Mouse (Mus musculus) forebrain, embryonic 14.5 days (tissue): ENCODE data around the gene Olfr324. TPM values are rescaled to one million over a fixed set of nuclear protein-coding genes. Genes with fewer than 3 reads are reported as not detected.
A peak's percentile ranks its signal among the peaks of the same experiment; 100 is the strongest.

Experiments
- ATAC-seq: fragments of 200-750 bp; cut with Nextera tagmentation; 2 replicates; pipeline ENCODE4 v1.8.0; 2017; ENCODE audit warnings: mild to moderate bottlenecking, moderate library complexity
- DNase-seq: peaks from one replicate; pipeline ENCODE4 v3.0.0-alpha.2; 2015; ENCODE audit warnings: low spot score
- H3K27ac ChIP-seq: fragments of 300-500 bp; sonication (generic); 2 replicates; pipeline ENCODE4 v1.5.1; 2014; ENCODE audit warnings: low read depth, mild to moderate bottlenecking, control low read depth, low read length, moderate library complexity
- H3K27me3 ChIP-seq: fragments of 300-500 bp; sonication (generic); replicated peaks from 2 replicates; pipeline ENCODE4 v1.6.1; 2014; ENCODE audit warnings: low read length, control low read depth, mixed read lengths; ENCODE audit not compliant: control insufficient read depth, insufficient read depth
- H3K36me3 ChIP-seq: fragments of 300-500 bp; sonication (generic); 2 replicates; pipeline ENCODE4 v1.6.1; 2014; ENCODE audit warnings: low read length, control low read depth; ENCODE audit not compliant: control insufficient read depth, insufficient read depth
- H3K4me1 ChIP-seq: fragments of 300-500 bp; sonication (generic); 2 replicates; pipeline ENCODE4 v1.6.1; 2014; ENCODE audit warnings: antibody characterized with exemption, low read length, control low read depth; ENCODE audit not compliant: control insufficient read depth, insufficient read depth
- H3K4me2 ChIP-seq: fragments of 300-500 bp; sonication (generic); 2 replicates; pipeline ENCODE4 v1.6.1; 2014; ENCODE audit warnings: mild to moderate bottlenecking, control low read depth, low read length
- H3K4me3 ChIP-seq: fragments of 300-500 bp; sonication (generic); 2 replicates; pipeline ENCODE4 v1.5.1; 2014; ENCODE audit warnings: low read depth, low read length, control low read depth
- H3K9ac ChIP-seq: fragments of 300-500 bp; sonication (generic); 2 replicates; pipeline ENCODE4 v1.6.1; 2014; ENCODE audit warnings: mild to moderate bottlenecking, low read length, control low read depth, moderate library complexity
- H3K9me3 ChIP-seq: fragments of 300-500 bp; sonication (generic); replicated peaks from 2 replicates; pipeline ENCODE4 v1.6.1; 2016; ENCODE audit warnings: low read length, control low read depth, mixed read lengths; ENCODE audit not compliant: control insufficient read depth
- WGBS: fragments of 180-500 bp; shearing (Covaris S2); extraction: QIAGEN DNeasy Blood & Tissue Kit; methylation state at CpG from one replicate; pipeline ENCODE4 v1.1.7; 2014; 5-methylcytosine and 5-hydroxymethylcytosine counted together
- polyA plus RNA-seq: library from polyadenylated mRNA; unstranded; fragments of >200 nt; fragmentation: Nextera tagmentation; extraction: Ambion mirVana; gene quantifications from 2 replicates; pipeline ENCODE4 v1.2.1, GENCODE M21; 2014

The Olfr324 gene
- polyA plus RNA-seq, 1 experiment from 2014 or later = not detected

DNA sequence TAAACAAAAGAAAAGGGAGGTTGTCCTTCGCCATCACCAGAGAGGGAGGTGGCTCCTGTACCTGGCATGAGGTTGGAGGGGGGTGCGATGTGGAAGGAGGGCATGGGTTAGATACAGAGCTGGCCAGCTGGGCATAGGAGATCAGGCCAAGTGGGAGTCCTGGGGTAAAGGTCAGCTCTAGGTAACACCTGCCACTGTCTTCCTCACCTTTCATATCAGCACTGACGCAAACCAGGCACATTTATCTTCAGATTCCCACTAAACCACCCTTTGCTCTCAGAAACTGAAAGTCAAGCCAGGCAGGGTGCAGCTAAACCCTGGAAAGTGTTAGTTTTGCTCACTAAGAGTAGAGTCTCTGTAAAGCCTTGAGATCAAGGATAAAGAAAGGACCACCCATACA is 23.5 kb downstream of the Olfr324 start:
- Histone ChIP-seq H3K9me3 (no peaks in the 10 kb centered on the region), H3K4me3 (no peak overlapping the region), H3K36me3 (no peaks in the 10 kb centered on the region), H3K27me3 (no peaks in the 10 kb centered on the region), H3K4me2 (no peak overlapping the region), H3K9ac (no peak overlapping the region), H3K4me1 (no peaks in the 10 kb centered on the region), H3K27ac (no peak overlapping the region)
- 69% methylated on average over 3 of the region's 3 CpGs for WGBS
- ATAC-seq = no peak
- DNase-seq = no peak

- Histone ChIP-seq H3K4me2 (no peak overlapping the region), H3K36me3 (no peaks in the 10 kb centered on the region), H3K27me3 (no peaks in the 10 kb centered on the region), H3K27ac (no peak overlapping the region), H3K9me3 (no peaks in the 10 kb centered on the region), H3K4me3 (no peak overlapping the region), H3K9ac (no peak overlapping the region), H3K4me1 (no peaks in the 10 kb centered on the region)
- no peak for DNase-seq
- ATAC-seq = no peak
- 58% methylated on average over 6 of the region's 6 CpGs for WGBS
These were observed 23.9 kb downstream of the Olfr324 start for GRCm38 (mm10) chr11:58618793-58619192.

GRCm38 (mm10) chr11:58626146-58626545 is 31.2 kb downstream of the Olfr324 start:
- Histone ChIP-seq H3K27me3 (no peaks in the 10 kb centered on the region), H3K9ac (no peak overlapping the region), H3K4me1 (no peaks in the 10 kb centered on the region), H3K36me3 (no peaks in the 10 kb centered on the region), H3K9me3 (no peaks in the 10 kb centered on the region), H3K4me2 (no peak overlapping the region), H3K27ac (no peak overlapping the region), H3K4me3 (no peak overlapping the region)
- 42% methylated on average over 4 of the region's 4 CpGs for WGBS
- ATAC-seq = no peak
- DNase-seq = no peak

DNA sequence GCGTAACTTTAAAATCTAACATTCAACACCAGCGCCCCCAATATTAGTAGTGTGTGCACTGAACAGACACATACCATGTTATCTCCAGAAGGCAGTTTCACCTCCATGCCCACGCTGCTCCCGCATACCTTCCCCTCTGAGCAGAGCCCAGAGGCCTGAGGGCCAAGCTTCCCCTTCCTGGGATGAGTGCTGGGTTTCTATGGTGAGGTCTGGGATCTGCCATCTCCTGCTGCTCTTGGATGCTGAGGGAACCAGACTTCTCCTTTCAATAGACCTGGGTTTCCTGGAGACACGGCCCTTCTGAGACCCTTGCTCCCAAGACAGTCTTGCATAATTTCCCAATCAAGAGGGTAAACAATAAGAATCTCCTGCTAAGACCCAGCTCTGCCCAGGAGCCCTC is 35.5 kb downstream of the Olfr324 start, which contains the start of gene Olfr323:
TSS of gene Olfr323 (minus strand) at position 101 of the 400 bp plus-strand sequence.
- Histone ChIP-seq H3K4me3 (no peak within 1 kb of the TSS), H3K4me1 (no peaks in the 10 kb centered on the region), H3K27me3 (no peaks in the 10 kb centered on the region), H3K36me3 (no peaks in the 10 kb centered on the region), H3K9ac (no peak within 1 kb of the TSS), H3K27ac (no peak within 1 kb of the TSS), H3K4me2 (no peak within 1 kb of the TSS), H3K9me3 (no peaks in the 10 kb centered on the region)
- 75% methylated on average over 5 of the region's 5 CpGs for WGBS
- ATAC-seq = no peak
- no peak for DNase-seq

DNA sequence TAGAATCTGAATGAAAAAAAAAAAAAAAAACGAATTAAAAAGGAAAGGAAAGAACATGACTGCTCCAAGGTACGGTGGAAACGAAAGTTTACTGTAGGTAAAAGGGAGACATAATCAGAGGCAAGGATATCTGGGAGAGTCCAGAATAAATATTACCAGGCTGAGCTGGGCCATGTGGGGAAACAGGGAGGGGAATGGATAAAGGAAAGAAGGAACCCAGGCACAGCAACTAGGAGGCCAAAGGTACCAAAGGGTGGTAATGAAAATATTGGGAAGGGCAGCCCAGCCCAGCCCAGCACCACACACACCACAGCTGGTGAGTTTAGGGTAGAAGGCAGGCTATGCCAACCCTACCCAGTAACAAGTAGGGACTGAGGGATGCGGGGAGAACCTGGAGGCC is 40.0 kb downstream of the Olfr324 start:
- Histone ChIP-seq H3K9ac (no peak overlapping the region), H3K27ac (no peak overlapping the region), H3K4me1 (no peaks in the 10 kb centered on the region), H3K4me2 (no peak overlapping the region), H3K4me3 (no peak overlapping the region), H3K36me3 (no peaks in the 10 kb centered on the region), H3K27me3 (peaks cover 1% of the 10 kb centered on the region; the same call in 1 of the 2 replicates), H3K9me3 (no peaks in the 10 kb centered on the region)
- no peak for DNase-seq
- ATAC-seq = no peak
- 51% methylated on average over 4 of the region's 4 CpGs for WGBS

DNA sequence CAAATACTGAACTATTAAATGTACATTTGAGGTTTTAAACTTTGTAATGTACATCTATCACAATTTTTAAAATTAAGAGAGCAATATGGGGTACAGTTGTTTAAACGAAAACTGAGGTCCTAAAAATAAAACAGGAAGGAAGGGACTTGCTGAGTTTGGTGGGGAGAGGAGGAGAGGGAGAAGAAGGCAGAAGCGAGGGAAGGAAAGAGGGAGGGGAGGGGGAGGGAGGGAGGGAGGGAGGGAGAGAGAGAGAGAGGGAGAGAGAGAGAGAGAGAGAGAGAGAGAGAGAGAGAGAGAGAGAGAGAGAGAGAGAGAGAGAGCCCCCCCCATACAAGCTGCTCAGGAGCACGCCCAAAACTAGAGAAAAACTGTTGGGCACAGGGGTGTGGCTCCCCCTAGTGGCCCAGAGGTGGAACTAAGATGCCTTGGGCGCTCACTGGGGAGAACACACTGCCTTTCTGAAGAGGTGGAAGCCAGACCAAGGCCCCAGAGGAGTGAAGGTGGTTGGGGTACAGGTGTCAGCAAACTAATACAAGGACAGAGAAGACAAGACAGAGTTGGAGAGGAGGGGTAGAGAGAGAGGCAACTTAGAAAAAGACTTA is 41.6 kb downstream of the Olfr324 start:
- H3K9ac ChIP-seq = no peak overlapping the region
- H3K4me1 ChIP-seq = peaks cover 5% of the 10 kb centered on the region; the same call in 1 of the 2 replicates
- no peaks in the 10 kb centered on the region for H3K36me3 ChIP-seq
- WGBS = 20% methylated on average over 4 of the region's 4 CpGs
- H3K27me3 ChIP-seq = peaks cover 9% of the 10 kb centered on the region; the same call in 1 of the 2 replicates
- no peak overlapping the region for H3K27ac ChIP-seq
- H3K4me3 ChIP-seq = no peak overlapping the region
- peak; percentile 64 for DNase-seq
- ATAC-seq = no peak; the same call in 1 of the 2 replicates
- H3K4me2 ChIP-seq = no peak overlapping the region
- H3K9me3 ChIP-seq = no peaks in the 10 kb centered on the region

GRCm38 (mm10) chr11:58638176-58638701 is 43.3 kb downstream of the Olfr324 start:
- no peak overlapping the region for H3K27ac ChIP-seq
- H3K36me3 ChIP-seq = no peaks in the 10 kb centered on the region
- peaks cover 9% of the 10 kb centered on the region; the same call in 1 of the 2 replicates for H3K27me3 ChIP-seq
- WGBS = 69% methylated on average over 7 of the region's 7 CpGs
- ATAC-seq (no peak), DNase-seq (no peak)
- H3K4me1 ChIP-seq = peaks cover 5% of the 10 kb centered on the region; the same call in 1 of the 2 replicates
- no peak overlapping the region for H3K9ac ChIP-seq
- H3K4me3 ChIP-seq = no peak overlapping the region
- no peak overlapping the region for H3K4me2 ChIP-seq
- no peaks in the 10 kb centered on the region for H3K9me3 ChIP-seq

GRCm38 (mm10) chr11:58640272-58640867 is 45.5 kb downstream of the Olfr324 start, which contains the start of gene Trim58:
Trim58 (plus strand) TSS chr11:58640465.
- Histone ChIP-seq H3K4me2 (peak within 1 kb of the TSS; percentile 81), H3K27ac (no peak within 1 kb of the TSS), H3K9ac (peak within 1 kb of the TSS; percentile 58), H3K4me1 (peaks cover 5% of the 10 kb centered on the region; the same call in 1 of the 2 replicates), H3K9me3 (no peaks in the 10 kb centered on the region), H3K36me3 (no peaks in the 10 kb centered on the region), H3K27me3 (peaks cover 9% of the 10 kb centered on the region; the same call in 1 of the 2 replicates), H3K4me3 (peak within 1 kb of the TSS; percentile 35)
- 3% methylated on average over 34 of the region's 34 CpGs for WGBS
- ATAC-seq = 0 out of 2 replicates have a peak, but pooled peaks have one; percentile 23
- DNase-seq = peak; percentile 31

- Histone ChIP-seq H3K4me2 (peak overlapping the region; percentile 81), H3K27ac (no peak overlapping the region), H3K4me1 (peaks cover 5% of the 10 kb centered on the region; the same call in 1 of the 2 replicates), H3K27me3 (peaks cover 9% of the 10 kb centered on the region; the same call in 1 of the 2 replicates), H3K36me3 (no peaks in the 10 kb centered on the region), H3K9me3 (no peaks in the 10 kb centered on the region), H3K9ac (peak overlapping the region; percentile 58; the same call in 1 of the 2 replicates), H3K4me3 (peak overlapping the region; percentile 35; the same call in 1 of the 2 replicates)
- no peak for ATAC-seq
- no peak for DNase-seq
- WGBS = 28% methylated on average over 14 of the region's 14 CpGs
These were observed 46.1 kb downstream of the Olfr324 start for GRCm38 (mm10) chr11:58641057-58641456.
